Mouse (Mus musculus): ENCODE results near the gene Swap70. TPM values are rescaled to one million over a fixed set of nuclear protein-coding genes. Genes with fewer than 3 reads are reported as not detected.

Swap70 gene
- polyA plus RNA-seq, 2 experiments, result 25.6 to 27.5 TPM

GRCm38 (mm10) chr7:110209422-110209821, 12.1 kb upstream of the Swap70 start:
- H3K4me3 ChIP-seq (replicated peaks; ENCODE audit: low read length), result no peak overlapping the region
- no peak overlapping the region for H3K27ac ChIP-seq (replicated peaks; ENCODE audit: low read depth, low read length)
- no peak overlapping the region for H3K9ac ChIP-seq (ENCODE audit: low read depth, low read length, severe bottlenecking)
- H3K4me1 ChIP-seq (ENCODE audit: control insufficient read depth, insufficient read depth, low read length), result no peaks in the 10 kb centered on the region
- 77% methylated on average over 6 of the region's 6 CpGs for WGBS
- ATAC-seq (ENCODE audit: low FRiP score, low read depth), result no peak
- no peaks in the 10 kb centered on the region for H3K27me3 ChIP-seq (ENCODE audit: control insufficient read depth, insufficient read depth, low read length)
- H3K36me3 ChIP-seq (ENCODE audit: control insufficient read depth, insufficient read depth, low read length), result no peaks in the 10 kb centered on the region
- H3K4me2 ChIP-seq (replicated peaks; ENCODE audit: low read depth, low read length, severe bottlenecking), result no peak overlapping the region
- no peak for TF ChIP-seq POLR2A (IDR thresholded peaks at IDR 0.05; ENCODE audit: borderline replicate concordance, extremely low read depth, insufficient read depth, insufficient read length)
- DNase-seq (ENCODE audit: low spot score), result no peak
- 0 out of 2 replicates have a peak, but pooled peaks cover 8% of the 10 kb centered on the region for H3K9me3 ChIP-seq (ENCODE audit: control insufficient read depth, low read length)

GRCm38 (mm10) chr7:110211025-110211424, 10.5 kb upstream of the Swap70 start:
- TF ChIP-seq POLR2A (IDR thresholded peaks at IDR 0.05; ENCODE audit: borderline replicate concordance, extremely low read depth, insufficient read depth, insufficient read length), result no peak
- H3K27ac ChIP-seq (replicated peaks; ENCODE audit: low read depth, low read length), result no peak overlapping the region
- 56% methylated on average over 3 of the region's 3 CpGs for WGBS
- H3K9me3 ChIP-seq (ENCODE audit: control insufficient read depth, low read length), result 0 out of 2 replicates have a peak, but pooled peaks cover 8% of the 10 kb centered on the region
- H3K27me3 ChIP-seq (ENCODE audit: control insufficient read depth, insufficient read depth, low read length), result no peaks in the 10 kb centered on the region
- H3K4me3 ChIP-seq (replicated peaks; ENCODE audit: low read length), result no peak overlapping the region
- ATAC-seq (ENCODE audit: low FRiP score, low read depth) (no peak), DNase-seq (ENCODE audit: low spot score) (no peak)
- H3K36me3 ChIP-seq (ENCODE audit: control insufficient read depth, insufficient read depth, low read length), result no peaks in the 10 kb centered on the region
- H3K4me2 ChIP-seq (replicated peaks; ENCODE audit: low read depth, low read length, severe bottlenecking), result no peak overlapping the region
- no peaks in the 10 kb centered on the region for H3K4me1 ChIP-seq (ENCODE audit: control insufficient read depth, insufficient read depth, low read length)
- H3K9ac ChIP-seq (ENCODE audit: low read depth, low read length, severe bottlenecking), result no peak overlapping the region

GRCm38 (mm10) chr7:110214882-110215281, 6.6 kb upstream of the Swap70 start:
- Histone ChIP-seq H3K4me2 (replicated peaks; ENCODE audit: low read depth, low read length, severe bottlenecking) (no peak overlapping the region), H3K9ac (ENCODE audit: low read depth, low read length, severe bottlenecking) (no peak overlapping the region), H3K36me3 (ENCODE audit: control insufficient read depth, insufficient read depth, low read length) (no peaks in the 10 kb centered on the region), H3K27me3 (ENCODE audit: control insufficient read depth, insufficient read depth, low read length) (no peaks in the 10 kb centered on the region), H3K27ac (replicated peaks; ENCODE audit: low read depth, low read length) (no peak overlapping the region), H3K9me3 (ENCODE audit: control insufficient read depth, low read length) (no peaks in the 10 kb centered on the region), H3K4me3 (replicated peaks; ENCODE audit: low read length) (no peak overlapping the region), H3K4me1 (ENCODE audit: control insufficient read depth, insufficient read depth, low read length) (no peaks in the 10 kb centered on the region)
- no peak for ATAC-seq (ENCODE audit: low FRiP score, low read depth)
- TF ChIP-seq POLR2A (IDR thresholded peaks at IDR 0.05; ENCODE audit: borderline replicate concordance, extremely low read depth, insufficient read depth, insufficient read length), result no peak
- 71% methylated on average over 3 of the region's 3 CpGs for WGBS
- DNase-seq (ENCODE audit: low spot score), result no peak

GRCm38 (mm10) chr7:110221051-110221585, 393 bp upstream of the Swap70 start:
- H3K36me3 ChIP-seq (ENCODE audit: control insufficient read depth, insufficient read depth, low read length), result peaks cover 6% of the 10 kb centered on the region
- H3K4me3 ChIP-seq (replicated peaks; ENCODE audit: low read length), result peak overlapping the region; percentile 92
- peak overlapping the region; percentile 91 for H3K9ac ChIP-seq (ENCODE audit: low read depth, low read length, severe bottlenecking)
- WGBS, result 18% methylated on average over 8 of the region's 8 CpGs
- peaks cover 16% of the 10 kb centered on the region for H3K4me1 ChIP-seq (ENCODE audit: control insufficient read depth, insufficient read depth, low read length)
- no peaks in the 10 kb centered on the region for H3K9me3 ChIP-seq (ENCODE audit: control insufficient read depth, low read length)
- peak overlapping the region; percentile 96; the same call in 1 of the 2 replicates for H3K27ac ChIP-seq (replicated peaks; ENCODE audit: low read depth, low read length)
- peak overlapping the region; percentile 77 for H3K4me2 ChIP-seq (replicated peaks; ENCODE audit: low read depth, low read length, severe bottlenecking)
- no peaks in the 10 kb centered on the region for H3K27me3 ChIP-seq (ENCODE audit: control insufficient read depth, insufficient read depth, low read length)
- ATAC-seq (ENCODE audit: low FRiP score, low read depth) (peak; percentile 21; the same call in 1 of the 2 replicates), DNase-seq (ENCODE audit: low spot score) (peak; percentile 17)
- no peak for TF ChIP-seq POLR2A (IDR thresholded peaks at IDR 0.05; ENCODE audit: borderline replicate concordance, extremely low read depth, insufficient read depth, insufficient read length)

GRCm38 (mm10) chr7:110222583-110223182, 1.2 kb downstream of the Swap70 start:
- peaks cover 16% of the 10 kb centered on the region for H3K4me1 ChIP-seq (ENCODE audit: control insufficient read depth, insufficient read depth, low read length)
- peak overlapping the region; percentile 77 for H3K4me2 ChIP-seq (replicated peaks; ENCODE audit: low read depth, low read length, severe bottlenecking)
- peak overlapping the region; percentile 92 for H3K4me3 ChIP-seq (replicated peaks; ENCODE audit: low read length)
- no peak for DNase-seq (ENCODE audit: low spot score)
- no peaks in the 10 kb centered on the region for H3K27me3 ChIP-seq (ENCODE audit: control insufficient read depth, insufficient read depth, low read length)
- no peak for ATAC-seq (ENCODE audit: low FRiP score, low read depth)
- peaks cover 14% of the 10 kb centered on the region for H3K36me3 ChIP-seq (ENCODE audit: control insufficient read depth, insufficient read depth, low read length)
- peak overlapping the region; percentile 91 for H3K9ac ChIP-seq (ENCODE audit: low read depth, low read length, severe bottlenecking)
- no peaks in the 10 kb centered on the region for H3K9me3 ChIP-seq (ENCODE audit: control insufficient read depth, low read length)
- H3K27ac ChIP-seq (replicated peaks; ENCODE audit: low read depth, low read length), result no peak overlapping the region
- TF ChIP-seq POLR2A (IDR thresholded peaks at IDR 0.05; ENCODE audit: borderline replicate concordance, extremely low read depth, insufficient read depth, insufficient read length), result no peak
- WGBS, result 13% methylated on average over 12 of the region's 12 CpGs

Data from limb, embryonic 14.5 days (tissue).